Mouse (Mus musculus) adrenal gland, postnatal 4 days (tissue): Measurements from ENCODE around the gene Ttc9. TPM values are rescaled to one million over a fixed set of nuclear protein-coding genes. Genes with fewer than 3 reads are reported as not detected.
A peak's percentile ranks its signal among the peaks of the same experiment; 100 is the strongest.

Experiments used
- DNase-seq, 2 experiments: peaks; one replicate each; pipeline ENCODE4 v3.0.0; 2021 to 2022; ENCODE audit warnings: low spot score in 2 of 2, mixed read lengths in 2 of 2
- long read RNA-seq, 2 experiments: library from polyadenylated mRNA; stranded (forward); transcript quantifications; one replicate each; pipeline ENCODE4 v2.0.0; 2021
- total RNA-seq, 2 experiments: library from RNA; stranded (reverse); gene quantifications; 2 replicates each; pipeline ENCODE4 v1.2.3; 2021

The Ttc9 gene
- total RNA-seq = 1 to 10 TPM; 5.4 to 8.0 TPM
- long read RNA-seq, experiment 1, transcript Ttc9-201 (3 exons, 2,042 nt) = major isoform, 6 of 7 reads
- long read RNA-seq, experiment 1, partial matches to known transcripts = 0 of 7 reads
- long read RNA-seq, experiment 1, other reads (novel, unspliced or antisense) = 1 of 7 reads
- long read RNA-seq, experiment 2, transcript Ttc9-201 (3 exons, 2,042 nt) = major isoform, 18 of 18 reads
- long read RNA-seq, experiment 2, partial matches to known transcripts = 0 of 18 reads
- long read RNA-seq, experiment 2, other reads (novel, unspliced or antisense) = 0 of 18 reads

GRCm38 (mm10) chr12:81630915-81631660 is at the start of gene Ttc9:
Gene Ttc9, plus strand, starts transcription at chr12:81631249.
- peak; percentile 3 to 17 for DNase-seq

- peak; percentile 72 to 87 for DNase-seq
Observed at GRCm38 (mm10) chr12:81594902-81595671, 36.0 kb upstream of the Ttc9 start, which contains the start of gene Med6. Gene Med6, minus strand, starts transcription at chr12:81595008.

GRCm38 (mm10) chr12:81596547-81597262 is 34.3 kb upstream of the Ttc9 start:
- DNase-seq = no peak

- DNase-seq = no peak
Observed at GRCm38 (mm10) chr12:81604995-81605784, 25.9 kb upstream of the Ttc9 start.

- DNase-seq = no peak
Observed at GRCm38 (mm10) chr12:81609445-81609844, 21.6 kb upstream of the Ttc9 start.

- DNase-seq = no peak
Observed at GRCm38 (mm10) chr12:81615807-81616206, 15.2 kb upstream of the Ttc9 start.

GRCm38 (mm10) chr12:81616980-81617379 is 14.1 kb upstream of the Ttc9 start:
- no peak for DNase-seq

GRCm38 (mm10) chr12:81619302-81619701 is 11.7 kb upstream of the Ttc9 start:
- peak; percentile 17 to 40 for DNase-seq

GRCm38 (mm10) chr12:81623377-81623776 is 7.7 kb upstream of the Ttc9 start:
- no peak for DNase-seq

GRCm38 (mm10) chr12:81626226-81626861 is 4.7 kb upstream of the Ttc9 start:
- DNase-seq = no peak

- DNase-seq = no peak
Observed at GRCm38 (mm10) chr12:81627426-81627825, 3.6 kb upstream of the Ttc9 start.

- no peak for DNase-seq
Observed at GRCm38 (mm10) chr12:81628091-81628490, 3.0 kb upstream of the Ttc9 start.

- no peak for DNase-seq
Observed at GRCm38 (mm10) chr12:81630520-81630914, 532 bp upstream of the Ttc9 start.

GRCm38 (mm10) chr12:81631661-81632401 is 782 bp downstream of the Ttc9 start:
- DNase-seq = peak in 1 of 2 experiments; percentile 4

- DNase-seq = no peak
Observed at GRCm38 (mm10) chr12:81633246-81633645, 2.2 kb downstream of the Ttc9 start.

GRCm38 (mm10) chr12:81640656-81641055 is 9.6 kb downstream of the Ttc9 start:
- no peak for DNase-seq

- DNase-seq = no peak
Observed at GRCm38 (mm10) chr12:81642361-81643082, 11.5 kb downstream of the Ttc9 start.

- no peak for DNase-seq
Observed at GRCm38 (mm10) chr12:81646811-81647210, 15.8 kb downstream of the Ttc9 start.
